Mouse (Mus musculus): ENCODE measurements around the gene Nav2. TPM values are rescaled to one million over a fixed set of nuclear protein-coding genes. Genes with fewer than 3 reads are reported as not detected.

Gene Nav2
- polyA plus RNA-seq, 1 experiment, result 28.3 TPM

DNA sequence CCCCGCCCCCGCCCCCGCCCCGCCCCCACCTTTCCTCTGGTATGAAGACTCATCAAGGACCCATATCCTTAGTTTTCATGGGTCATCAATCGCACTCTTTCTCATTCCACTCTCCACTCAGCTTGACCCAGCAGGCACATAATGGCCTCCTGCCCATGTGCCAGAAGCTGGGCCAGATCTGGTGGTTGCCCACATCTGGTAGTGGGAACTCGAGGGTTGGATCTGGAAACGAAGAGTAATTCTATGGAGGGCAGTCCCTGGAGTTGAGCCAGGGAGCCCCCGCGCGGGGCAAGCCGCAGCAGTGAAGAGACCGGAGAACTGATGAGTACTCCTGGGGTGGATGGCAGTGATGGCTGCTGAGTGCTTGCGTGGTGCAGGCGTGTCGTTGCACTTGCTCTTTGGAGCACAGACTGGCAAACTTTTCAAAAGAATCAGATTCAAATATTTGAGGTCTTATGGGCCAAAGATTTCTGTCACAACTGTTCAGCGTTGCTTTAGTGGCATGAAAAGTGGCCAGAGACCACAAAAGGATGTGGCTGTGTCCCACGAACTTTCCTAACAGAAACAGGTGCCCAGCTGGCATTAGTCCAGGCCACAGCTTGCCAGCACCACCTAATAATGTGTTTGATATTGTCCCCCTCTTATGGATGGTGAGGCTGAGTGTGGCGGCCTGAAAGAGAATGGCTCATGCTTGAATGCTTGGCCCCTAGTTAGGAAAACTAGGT, 449.1 kb downstream of the Nav2 start:
- no peak for TF ChIP-seq CTCF (IDR thresholded peaks at IDR 0.05; ENCODE audit: borderline replicate concordance, extremely low read depth, insufficient read depth, insufficient read length)
- TF ChIP-seq POLR2A (IDR thresholded peaks at IDR 0.05; ENCODE audit: borderline replicate concordance, extremely low read depth, insufficient read depth, insufficient read length, poor library complexity, severe bottlenecking), result no peak
- no peak for DNase-seq (ENCODE audit: low read depth)

DNA sequence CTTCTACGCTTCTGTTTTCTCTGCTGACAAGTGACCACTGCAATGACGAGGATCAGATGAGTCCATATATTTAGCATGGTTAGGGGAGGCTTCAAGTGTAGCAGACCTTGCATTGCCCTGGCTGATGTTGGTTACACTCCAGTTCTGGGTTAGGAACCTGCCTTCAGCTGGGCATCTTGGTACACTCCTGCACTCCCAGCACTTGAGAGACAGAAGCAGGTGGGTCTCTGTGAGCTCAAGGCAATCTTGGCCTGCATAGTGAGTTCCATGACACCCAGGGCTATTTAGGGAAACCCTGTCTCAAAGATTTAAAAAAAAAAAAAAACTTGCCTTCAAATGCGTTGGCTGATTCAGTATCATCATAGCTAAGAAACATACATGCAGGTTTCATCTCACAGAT, 450.6 kb downstream of the Nav2 start:
- TF ChIP-seq CTCF (IDR thresholded peaks at IDR 0.05; ENCODE audit: borderline replicate concordance, extremely low read depth, insufficient read depth, insufficient read length), result no peak
- no peak for TF ChIP-seq POLR2A (IDR thresholded peaks at IDR 0.05; ENCODE audit: borderline replicate concordance, extremely low read depth, insufficient read depth, insufficient read length, poor library complexity, severe bottlenecking)
- no peak for DNase-seq (ENCODE audit: low read depth)

DNA sequence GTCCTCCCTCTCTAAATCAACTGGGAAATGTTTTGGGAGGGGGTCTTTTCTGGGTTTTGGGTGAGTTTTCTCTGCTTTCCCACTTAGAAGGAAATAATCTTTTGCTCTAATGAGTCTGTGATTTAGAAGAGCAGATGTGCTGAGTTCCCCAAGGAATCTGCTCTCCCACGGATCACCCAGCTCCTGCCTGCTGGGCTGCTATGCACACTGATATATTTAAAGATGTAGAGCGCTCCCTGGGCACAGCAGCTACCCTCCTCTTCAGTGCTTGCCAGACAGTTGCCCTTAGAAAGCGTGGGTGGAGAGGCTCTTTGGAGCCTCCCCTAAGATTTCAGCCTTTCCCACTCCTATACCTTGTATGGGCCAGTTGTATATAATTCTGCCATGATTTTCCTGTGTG, 452.1 kb downstream of the Nav2 start:
- no peak for DNase-seq (ENCODE audit: low read depth)
- TF ChIP-seq POLR2A (IDR thresholded peaks at IDR 0.05; ENCODE audit: borderline replicate concordance, extremely low read depth, insufficient read depth, insufficient read length, poor library complexity, severe bottlenecking), result no peak
- TF ChIP-seq CTCF (IDR thresholded peaks at IDR 0.05; ENCODE audit: borderline replicate concordance, extremely low read depth, insufficient read depth, insufficient read length), result no peak

- TF ChIP-seq POLR2A (IDR thresholded peaks at IDR 0.05; ENCODE audit: borderline replicate concordance, extremely low read depth, insufficient read depth, insufficient read length, poor library complexity, severe bottlenecking) (no peak), CTCF (IDR thresholded peaks at IDR 0.05; ENCODE audit: borderline replicate concordance, extremely low read depth, insufficient read depth, insufficient read length) (no peak)
- peak; percentile 90 for DNase-seq (ENCODE audit: low read depth)
Measured at GRCm38 (mm10) chr7:49361465-49362090, 453.1 kb downstream of the Nav2 start.

DNA sequence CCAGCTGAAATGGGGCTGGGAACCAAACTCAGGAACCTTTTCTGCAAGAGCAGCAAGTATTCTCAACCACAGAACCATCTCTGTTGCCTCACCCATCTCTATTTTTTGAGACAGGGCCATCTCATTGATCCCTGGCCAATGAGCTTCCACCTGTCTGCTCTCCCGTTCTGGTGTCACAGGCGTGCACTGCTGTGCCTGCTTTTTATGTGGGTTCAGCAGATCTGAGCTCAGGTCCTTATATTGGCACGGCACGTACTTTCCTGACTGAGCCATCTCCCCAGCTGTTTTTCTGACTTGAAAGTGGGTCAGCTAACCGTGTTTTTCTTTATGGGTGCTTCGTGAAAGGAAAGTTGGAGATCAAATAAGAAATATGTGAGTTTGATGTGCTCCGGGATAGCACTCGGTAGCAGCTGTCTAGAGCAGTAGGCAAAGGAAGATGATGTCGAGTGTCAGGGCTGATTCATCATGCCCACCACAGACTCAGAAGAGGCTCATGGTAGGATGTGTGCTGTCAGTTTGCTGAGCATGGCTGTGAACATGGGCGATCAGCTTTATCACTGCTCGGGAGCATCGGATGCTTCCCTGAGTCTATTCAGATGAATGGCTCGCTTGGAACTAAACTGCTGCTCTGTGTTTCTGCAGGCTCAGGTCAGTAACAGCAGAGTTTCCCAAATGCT, 456.1 kb downstream of the Nav2 start:
- TF ChIP-seq CTCF (IDR thresholded peaks at IDR 0.05; ENCODE audit: borderline replicate concordance, extremely low read depth, insufficient read depth, insufficient read length) (no peak), POLR2A (IDR thresholded peaks at IDR 0.05; ENCODE audit: borderline replicate concordance, extremely low read depth, insufficient read depth, insufficient read length, poor library complexity, severe bottlenecking) (no peak)

GRCm38 (mm10) chr7:49368590-49368989, 460.1 kb downstream of the Nav2 start:
- TF ChIP-seq POLR2A (IDR thresholded peaks at IDR 0.05; ENCODE audit: borderline replicate concordance, extremely low read depth, insufficient read depth, insufficient read length, poor library complexity, severe bottlenecking), result no peak
- TF ChIP-seq CTCF (IDR thresholded peaks at IDR 0.05; ENCODE audit: borderline replicate concordance, extremely low read depth, insufficient read depth, insufficient read length), result no peak

More for the DNA sequence above, 456.1 kb downstream of the Nav2 start:
- no peak for DNase-seq (ENCODE audit: low read depth)

DNA sequence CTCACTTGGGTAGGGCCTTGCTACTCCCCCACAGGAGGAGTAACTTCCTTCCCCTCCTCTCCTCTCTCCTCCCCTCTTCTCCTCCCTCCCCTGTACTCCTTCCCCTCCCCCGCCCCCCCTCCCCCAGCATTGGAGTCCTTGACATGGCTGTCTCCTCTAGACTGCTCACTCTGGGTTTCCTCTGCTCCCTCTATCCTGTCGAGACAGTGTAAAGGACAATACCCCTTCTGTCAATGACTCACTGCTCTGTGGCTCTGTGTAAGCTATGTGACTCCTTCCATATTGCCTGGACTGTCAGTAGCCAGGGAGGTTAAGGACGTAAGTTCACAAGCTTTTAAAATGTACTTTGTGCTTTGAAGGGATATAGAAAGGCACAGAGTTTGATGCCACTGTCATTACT, 460.5 kb downstream of the Nav2 start:
- DNase-seq (ENCODE audit: low read depth), result no peak
- TF ChIP-seq POLR2A (IDR thresholded peaks at IDR 0.05; ENCODE audit: borderline replicate concordance, extremely low read depth, insufficient read depth, insufficient read length, poor library complexity, severe bottlenecking) (no peak), CTCF (IDR thresholded peaks at IDR 0.05; ENCODE audit: borderline replicate concordance, extremely low read depth, insufficient read depth, insufficient read length) (no peak)

More at GRCm38 (mm10) chr7:49368590-49368989, 460.1 kb downstream of the Nav2 start:
- no peak for DNase-seq (ENCODE audit: low read depth)

DNA sequence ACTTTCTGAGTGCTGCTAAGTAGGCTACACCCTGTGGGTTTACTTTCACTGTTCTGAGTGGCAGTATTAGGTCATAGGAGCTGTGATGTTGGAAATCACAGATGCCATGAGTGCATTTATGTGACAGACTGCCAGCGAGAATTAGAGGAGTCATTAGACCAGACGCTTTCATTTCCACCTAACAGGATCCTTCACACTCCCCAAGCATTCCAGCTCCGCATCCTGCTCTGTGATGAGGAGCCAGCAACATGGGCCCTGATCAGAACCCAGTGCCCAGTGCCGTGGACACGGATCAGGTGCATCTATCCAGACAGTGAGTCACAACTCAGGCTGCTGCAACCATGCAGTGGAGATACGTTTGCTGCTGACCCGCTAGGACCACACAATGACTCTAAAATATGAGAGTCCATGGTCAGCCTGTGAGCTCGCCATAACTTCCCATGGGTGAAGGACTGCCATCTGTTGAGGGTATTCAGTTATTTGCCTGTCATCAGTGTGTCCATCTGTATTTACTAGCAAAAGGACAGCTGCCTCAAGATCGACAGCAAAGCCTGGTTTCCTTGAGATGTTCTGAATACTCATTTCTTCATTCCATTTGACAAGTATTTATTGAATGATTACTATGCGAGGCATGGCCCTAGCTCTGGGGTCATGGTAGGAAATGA, 461.4 kb downstream of the Nav2 start:
- DNase-seq (ENCODE audit: low read depth), result no peak
- no peak for TF ChIP-seq POLR2A (IDR thresholded peaks at IDR 0.05; ENCODE audit: borderline replicate concordance, extremely low read depth, insufficient read depth, insufficient read length, poor library complexity, severe bottlenecking)
- TF ChIP-seq CTCF (IDR thresholded peaks at IDR 0.05; ENCODE audit: borderline replicate concordance, extremely low read depth, insufficient read depth, insufficient read length), result no peak

DNA sequence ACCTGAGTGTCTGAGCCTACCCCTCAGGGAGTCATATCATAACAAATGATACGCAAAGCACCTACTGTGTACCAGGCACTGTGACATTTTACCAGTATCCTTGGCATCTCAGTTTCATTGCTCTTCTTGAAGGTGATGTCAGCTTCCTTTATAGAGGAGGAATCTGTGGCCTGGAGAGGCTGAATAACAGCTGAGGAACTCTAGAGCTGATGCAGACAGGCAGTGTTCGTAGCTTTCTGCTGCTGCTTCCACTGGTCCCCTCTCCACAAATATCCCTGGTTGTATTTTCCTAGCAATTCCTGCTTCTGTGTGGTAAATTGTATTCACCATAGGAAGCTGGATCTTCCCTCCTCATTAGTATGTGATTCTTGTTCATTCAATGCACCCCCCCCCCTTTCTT, 462.8 kb downstream of the Nav2 start:
- TF ChIP-seq POLR2A (IDR thresholded peaks at IDR 0.05; ENCODE audit: borderline replicate concordance, extremely low read depth, insufficient read depth, insufficient read length, poor library complexity, severe bottlenecking), result no peak
- no peak for TF ChIP-seq CTCF (IDR thresholded peaks at IDR 0.05; ENCODE audit: borderline replicate concordance, extremely low read depth, insufficient read depth, insufficient read length)
- no peak for DNase-seq (ENCODE audit: low read depth)

DNA sequence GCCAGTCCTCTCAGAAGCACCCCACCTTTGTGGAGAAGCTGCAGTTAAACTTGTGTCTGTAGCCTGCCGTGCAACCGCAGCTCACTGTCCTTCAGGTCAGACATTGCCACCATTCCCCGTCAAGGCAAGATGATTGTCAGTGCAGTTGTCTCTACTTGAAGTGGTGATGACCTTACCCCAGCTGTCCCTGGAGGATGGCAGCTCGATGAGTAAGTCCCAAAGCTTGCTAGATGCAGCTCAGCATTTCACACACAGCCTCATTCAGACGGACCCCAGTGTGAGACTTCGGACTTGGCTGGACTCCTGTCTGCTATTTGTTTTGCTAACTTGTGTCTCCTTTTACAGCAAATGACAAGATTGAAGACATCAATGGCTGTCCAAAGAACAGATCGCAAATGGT, 463.5 kb downstream of the Nav2 start:
- no peak for TF ChIP-seq POLR2A (IDR thresholded peaks at IDR 0.05; ENCODE audit: borderline replicate concordance, extremely low read depth, insufficient read depth, insufficient read length, poor library complexity, severe bottlenecking)
- TF ChIP-seq CTCF (IDR thresholded peaks at IDR 0.05; ENCODE audit: borderline replicate concordance, extremely low read depth, insufficient read depth, insufficient read length), result no peak
- DNase-seq (ENCODE audit: low read depth), result no peak

DNA sequence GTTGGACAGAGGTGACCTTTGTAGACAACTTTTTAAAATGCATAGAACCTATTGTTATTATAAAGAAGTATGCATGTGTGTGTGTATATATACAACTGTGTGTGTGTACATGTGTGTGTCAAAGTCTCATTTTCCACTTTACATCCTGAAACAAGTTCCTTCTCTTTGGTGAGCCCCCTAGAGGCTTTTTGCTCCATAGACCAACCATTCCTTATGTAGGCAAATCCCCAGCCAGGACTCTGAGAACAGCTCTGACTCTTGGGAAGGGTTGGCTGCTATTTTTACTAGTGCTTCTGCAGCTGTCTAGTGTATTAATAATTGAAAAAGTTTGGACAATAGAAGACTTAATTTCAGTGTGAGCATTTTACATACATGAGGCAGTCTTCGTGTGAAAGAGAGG, 464.7 kb downstream of the Nav2 start:
- TF ChIP-seq CTCF (IDR thresholded peaks at IDR 0.05; ENCODE audit: borderline replicate concordance, extremely low read depth, insufficient read depth, insufficient read length) (peak; percentile 12; the same call in 1 of the 2 replicates), POLR2A (IDR thresholded peaks at IDR 0.05; ENCODE audit: borderline replicate concordance, extremely low read depth, insufficient read depth, insufficient read length, poor library complexity, severe bottlenecking) (no peak)
- no peak for DNase-seq (ENCODE audit: low read depth)
